Mouse (Mus musculus) embryo, embryonic 10.5 days (tissue): ENCODE measurements around the gene Ntrk2.

ENCODE experiments used
- DNase-seq: peaks from one replicate; pipeline ENCODE4 v3.0.0-alpha.2; 2015; ENCODE audit warnings: low spot score

Gene Ntrk2

DNA sequence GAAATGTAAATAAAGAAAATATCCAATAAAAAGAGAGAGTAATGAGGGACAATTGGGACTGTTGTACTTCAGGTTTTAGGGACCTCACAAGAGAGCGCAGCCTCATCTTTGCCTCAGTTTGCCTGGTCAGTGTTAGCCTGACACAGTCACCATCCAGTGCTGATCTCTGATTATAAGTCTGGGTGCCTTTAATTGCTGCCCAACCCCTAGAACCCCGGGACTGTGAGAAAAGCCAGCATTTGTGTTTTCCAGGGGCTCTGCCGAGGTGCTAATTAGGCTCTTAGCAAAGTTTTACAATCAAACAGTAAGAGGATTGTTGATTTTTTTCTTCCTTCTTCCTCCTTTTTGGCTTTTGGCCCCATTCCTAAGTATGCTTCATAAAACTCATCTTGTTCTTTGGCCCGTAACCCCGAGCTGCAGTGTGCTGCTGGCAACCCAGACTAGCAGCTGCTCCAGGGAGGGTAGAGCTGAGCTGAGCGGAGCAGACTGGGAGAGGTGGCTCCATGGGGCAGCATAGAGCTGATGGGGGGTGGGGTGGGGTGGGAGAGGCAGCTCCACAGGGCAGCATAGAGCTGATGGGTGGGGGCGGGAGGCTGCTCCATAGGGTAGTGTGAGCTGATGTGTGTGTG lies 34.5 kb downstream of the Ntrk2 start:
- no peak for DNase-seq

DNA sequence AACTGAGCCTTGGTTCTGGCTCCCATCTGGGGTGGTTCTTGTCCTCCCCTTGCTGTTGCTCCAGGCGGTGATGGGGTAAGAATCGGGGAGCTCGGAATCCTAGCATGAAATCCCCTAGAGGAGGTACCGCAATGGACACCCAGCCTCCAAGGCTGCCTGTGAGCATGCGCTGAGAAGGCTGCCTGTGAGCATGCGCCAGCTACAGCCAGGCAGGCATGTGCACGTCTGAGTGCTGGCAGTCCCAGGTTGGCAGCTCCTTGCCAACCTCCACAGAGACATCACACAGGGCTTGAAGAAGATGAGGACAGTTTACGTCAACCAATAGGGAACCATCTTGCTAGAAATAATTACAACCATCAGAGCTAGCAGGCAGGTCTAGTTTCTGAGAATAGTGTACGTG lies 37.5 kb downstream of the Ntrk2 start:
- no peak for DNase-seq

DNA sequence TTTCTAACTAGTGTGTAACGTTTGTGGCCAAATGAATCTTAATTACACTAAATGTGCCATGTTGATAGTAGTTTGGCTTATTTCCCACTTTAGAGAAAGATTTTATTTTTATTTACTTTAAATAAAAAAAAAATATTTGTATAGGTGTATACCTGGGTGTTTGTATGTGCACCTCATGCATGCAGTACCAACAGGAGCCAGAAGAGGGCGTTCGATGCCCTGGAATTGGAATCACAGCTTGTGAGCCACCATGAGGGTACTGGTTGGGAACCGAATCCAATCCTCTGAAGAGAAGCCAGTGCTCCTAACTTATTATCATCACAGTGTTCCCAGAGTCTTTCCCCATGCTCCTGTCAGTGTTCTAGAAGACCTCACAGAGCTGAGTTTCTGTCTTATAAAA lies 42.2 kb downstream of the Ntrk2 start:
- DNase-seq: no peak

DNA sequence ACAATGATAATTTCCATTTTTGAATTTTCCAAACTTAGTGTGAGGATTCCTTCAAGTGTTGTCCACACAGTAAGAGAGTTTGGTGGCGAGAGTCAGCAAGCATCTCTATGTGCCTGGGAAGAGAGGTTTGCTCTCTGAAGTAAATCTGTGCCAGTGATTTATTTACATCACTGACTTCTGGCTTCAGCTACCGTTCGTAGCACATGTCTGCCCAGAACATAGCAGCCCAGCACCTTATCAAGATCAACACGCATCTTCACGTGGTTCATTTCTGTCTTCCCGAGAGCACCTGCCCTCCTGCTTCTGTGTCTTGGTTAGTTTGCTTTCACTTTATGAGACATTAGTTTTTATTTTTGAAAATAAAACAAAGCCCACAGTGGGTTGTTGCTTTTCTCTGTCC lies 47.3 kb downstream of the Ntrk2 start:
- DNase-seq: no peak

DNA sequence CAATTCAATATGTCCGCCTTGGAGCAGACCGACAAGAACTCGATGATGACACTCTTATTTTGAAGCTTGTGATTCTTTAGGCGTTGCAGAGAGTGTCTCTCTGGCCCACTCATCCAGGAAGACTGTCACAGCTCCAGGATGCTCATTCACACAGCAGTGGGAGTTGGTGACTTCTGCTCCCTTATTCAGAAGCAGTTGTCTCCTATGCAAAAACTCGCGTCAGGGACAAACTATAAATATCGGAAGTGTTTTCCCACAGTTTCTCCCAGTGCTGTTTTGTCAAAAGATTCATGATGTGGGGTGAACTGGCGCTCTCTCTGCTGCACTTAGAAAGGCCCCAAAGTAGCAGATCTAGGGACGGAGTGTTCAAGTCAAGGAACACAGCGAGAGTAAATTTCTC lies 59.9 kb downstream of the Ntrk2 start:
- DNase-seq: no peak

DNA sequence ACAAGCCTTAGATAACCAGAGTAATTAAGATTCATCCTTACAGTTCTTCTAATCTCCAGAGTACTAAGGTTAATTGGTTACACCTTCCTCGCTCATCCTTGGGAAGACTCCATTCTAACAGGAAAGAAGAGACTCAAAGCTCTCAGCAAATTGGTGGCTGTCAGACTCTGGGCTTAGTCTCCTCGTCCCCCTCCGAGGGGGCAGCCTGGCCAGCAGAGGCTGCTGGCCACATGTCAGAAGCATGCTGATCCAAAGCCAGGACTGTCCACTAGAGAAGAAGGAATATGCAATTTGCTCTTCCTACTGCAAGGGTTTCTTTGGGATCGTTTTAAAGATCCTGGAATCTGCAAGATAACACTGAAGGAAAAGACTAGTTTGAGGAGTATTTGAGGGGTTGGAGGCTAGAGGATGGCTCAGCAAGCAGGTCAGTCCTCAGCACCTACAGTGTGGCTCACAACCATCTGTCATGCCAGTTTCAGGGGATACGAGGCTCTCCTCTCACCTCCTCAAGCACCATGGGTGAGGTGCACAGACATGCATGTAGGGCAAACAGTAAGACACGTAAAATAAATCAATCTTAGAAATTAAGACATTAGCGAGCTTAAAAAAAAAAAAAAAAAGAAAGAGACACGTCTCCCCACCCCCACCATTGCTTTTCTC lies 60.5 kb downstream of the Ntrk2 start:
- DNase-seq: no peak

DNA sequence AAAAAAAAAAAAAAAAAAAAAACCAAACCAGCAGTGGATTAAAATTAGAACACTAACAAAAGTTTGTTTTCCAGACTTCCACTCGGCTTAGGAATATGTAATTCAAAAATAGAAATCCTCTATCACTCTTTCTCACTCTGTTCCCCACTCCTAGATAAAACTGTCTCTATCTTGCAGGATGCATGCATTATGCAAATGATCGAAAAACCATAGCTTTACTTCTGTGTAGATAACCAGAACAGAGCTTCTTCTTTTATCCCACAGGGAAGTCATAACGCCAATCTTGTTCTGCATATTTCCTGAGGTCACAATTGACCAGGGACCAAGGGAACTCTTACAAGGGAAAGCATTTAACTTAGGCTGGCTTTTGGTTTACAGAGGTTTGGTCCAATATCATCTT lies 76.1 kb downstream of the Ntrk2 start:
- DNase-seq: no peak

DNA sequence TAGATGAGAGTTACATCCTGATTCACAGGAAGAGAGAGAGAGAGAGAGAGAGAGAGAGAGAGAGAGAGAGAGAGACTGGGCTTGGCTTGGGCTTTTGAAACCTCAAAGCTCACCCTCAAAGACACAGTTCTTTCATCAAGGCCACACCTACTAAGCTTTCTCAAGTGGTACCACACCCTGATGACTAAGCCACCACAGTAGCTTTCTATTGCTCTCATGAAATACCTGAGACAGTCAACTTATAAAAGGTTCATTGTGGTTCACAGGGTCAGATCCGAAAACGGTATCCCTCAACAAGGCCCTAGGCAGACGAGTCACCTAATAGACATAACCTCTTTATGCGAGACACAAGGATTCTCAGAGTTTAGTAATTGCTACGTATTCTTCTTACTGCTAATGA lies 76.5 kb downstream of the Ntrk2 start:
- no peak for DNase-seq

DNA sequence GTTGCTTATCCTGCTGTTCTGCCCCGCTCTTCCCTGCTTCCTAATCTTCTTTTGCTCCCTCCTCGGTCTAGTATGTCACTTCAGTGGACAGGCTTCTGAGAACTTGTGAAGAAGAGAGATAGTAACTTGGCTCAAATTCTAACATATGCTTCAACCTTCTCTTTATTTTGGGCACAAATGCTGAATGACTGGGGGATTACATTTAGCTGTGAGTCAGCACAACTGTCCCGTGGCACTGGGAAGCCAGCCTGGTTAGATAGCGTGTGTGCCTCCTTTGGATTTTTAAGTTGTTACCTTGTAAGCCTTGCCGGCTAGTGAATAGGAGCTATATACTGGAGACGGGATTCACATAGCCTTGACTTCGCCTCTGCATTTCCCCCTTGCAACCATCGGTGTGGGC lies 79.7 kb downstream of the Ntrk2 start:
- no peak for DNase-seq

DNA sequence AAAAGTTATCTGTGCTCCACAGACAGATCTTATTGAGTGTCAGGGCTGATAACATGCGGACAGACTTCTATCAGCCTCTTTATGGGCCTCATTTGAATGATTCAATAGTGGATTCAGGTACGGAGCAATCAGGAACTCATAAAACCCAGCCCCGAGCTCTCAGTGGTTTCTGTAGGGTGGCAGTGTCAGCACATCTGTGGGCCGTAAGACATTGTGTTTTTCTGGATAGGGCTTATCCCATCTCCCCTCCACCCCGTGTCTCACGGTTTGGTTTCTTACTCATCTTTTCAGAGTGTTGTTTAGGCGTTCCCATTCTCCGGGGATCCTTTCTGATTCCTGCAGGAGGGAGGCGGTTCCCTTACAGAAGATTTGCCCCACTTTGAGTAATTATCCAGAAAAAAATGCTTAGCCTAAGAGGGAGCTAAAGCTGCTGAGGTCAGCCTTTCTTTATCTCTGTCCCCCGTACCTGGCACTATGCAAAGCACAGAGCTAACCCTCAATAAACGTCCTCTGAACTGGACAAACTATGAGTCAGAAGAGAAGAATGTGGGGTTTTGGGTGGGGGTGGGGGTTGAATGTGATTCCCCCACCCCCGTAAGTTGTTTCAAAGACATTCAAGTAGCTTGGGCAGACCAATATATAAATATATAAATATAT lies 90.0 kb downstream of the Ntrk2 start:
- DNase-seq: no peak

DNA sequence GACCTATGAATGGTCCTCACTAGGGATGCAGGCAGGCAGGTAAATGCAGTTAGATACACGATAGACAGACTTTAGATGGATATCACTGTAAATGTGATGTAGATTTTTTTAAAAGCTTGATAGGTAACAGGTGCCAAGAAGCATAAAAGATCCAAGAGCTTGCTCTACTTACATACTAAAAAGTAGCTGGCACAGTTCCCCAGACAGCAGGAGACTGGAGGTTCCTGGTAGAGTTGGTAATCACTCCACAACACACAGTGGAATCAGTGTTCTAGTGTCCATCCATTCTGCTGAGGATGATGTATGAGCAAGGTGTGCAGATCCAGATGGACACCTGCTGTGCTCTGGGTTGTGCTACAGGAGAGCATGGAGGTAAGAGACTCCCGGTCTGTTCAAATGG lies 93.0 kb downstream of the Ntrk2 start:
- no peak for DNase-seq

DNA sequence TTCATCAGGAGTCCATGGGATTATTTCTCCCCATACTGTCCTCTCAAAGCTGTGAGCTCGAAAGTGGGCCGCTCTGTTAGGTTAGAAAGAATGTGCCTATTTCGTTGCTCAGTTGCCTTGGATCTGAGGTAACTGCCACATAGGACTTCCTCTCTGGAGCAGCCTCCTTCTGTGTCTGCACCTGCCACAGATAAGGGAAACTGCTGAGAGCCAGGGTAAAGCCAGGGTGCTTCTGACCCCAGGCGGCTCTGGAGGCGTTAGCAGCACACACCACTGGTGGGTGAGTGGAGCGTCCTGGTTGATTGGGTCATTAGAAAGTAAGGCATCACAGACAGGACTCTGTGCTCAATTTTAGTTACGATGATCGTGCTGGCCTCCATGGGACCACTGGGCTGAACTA lies 95.9 kb downstream of the Ntrk2 start:
- no peak for DNase-seq

DNA sequence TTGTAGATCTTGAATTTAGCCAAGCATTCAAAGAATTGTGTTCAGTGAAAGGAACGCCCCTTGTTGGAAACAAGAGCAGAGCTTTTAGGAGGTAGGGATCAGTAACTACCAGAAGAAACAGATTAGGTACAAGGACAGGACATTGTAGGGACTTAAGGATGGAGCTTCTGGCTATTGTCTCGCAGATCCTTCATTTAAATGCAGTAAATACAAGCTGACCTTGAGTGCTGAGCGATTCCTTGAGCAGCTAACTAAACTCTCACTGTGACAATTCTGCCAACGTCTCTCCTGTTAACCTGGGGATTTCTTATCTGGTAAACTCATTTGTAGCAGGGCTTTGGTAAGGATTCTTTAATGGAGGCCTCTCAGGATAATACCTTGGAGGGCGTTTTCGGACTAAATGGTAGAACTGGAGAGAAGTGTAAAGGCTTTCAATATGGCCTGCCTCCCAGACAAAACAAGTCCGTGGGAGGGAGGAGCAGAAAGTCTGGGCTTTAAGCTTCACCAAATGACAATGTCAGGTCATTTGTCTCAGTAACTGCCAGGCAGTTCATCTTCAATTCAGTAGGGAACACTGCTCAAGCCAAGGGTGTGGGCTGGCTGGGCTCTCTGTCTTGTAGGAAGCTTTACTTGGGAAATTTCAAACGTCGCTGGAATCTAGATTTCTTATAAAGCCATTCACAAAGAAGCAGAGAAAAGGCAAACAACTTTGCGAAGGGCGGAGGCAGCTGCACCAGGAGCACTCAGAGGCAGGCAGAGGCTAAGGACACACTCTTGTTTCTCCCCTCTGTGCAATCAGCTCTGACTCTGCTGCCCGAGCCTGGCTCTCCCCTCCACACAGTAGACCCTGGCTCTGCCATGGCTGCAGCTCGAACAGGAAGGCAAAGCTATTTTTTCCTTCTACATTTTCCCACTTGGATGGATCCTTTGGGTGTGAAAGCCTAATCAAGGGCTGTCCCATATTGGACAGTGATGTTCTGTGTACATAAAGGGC lies 98.7 kb downstream of the Ntrk2 start:
- DNase-seq: peak; percentile 59

DNA sequence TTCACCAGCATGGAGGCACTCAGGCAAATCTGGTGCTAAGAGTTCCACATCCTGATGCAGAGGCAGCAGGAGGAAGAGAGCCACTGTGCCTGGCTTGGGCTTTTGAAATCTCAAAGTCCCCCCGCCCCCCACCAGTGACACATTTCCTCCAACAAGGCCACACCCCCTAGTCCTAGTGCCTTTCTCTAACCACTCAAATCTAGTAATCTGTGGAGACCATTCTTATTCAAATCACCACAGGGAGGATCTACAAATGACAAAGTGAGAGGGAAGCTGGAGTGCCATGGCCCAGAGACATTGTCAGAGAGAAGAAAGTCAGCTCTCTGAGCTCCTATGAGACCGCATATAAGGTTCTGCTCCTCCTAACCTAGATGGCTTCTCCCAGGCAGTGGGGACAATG lies 105.6 kb downstream of the Ntrk2 start:
- DNase-seq: no peak

DNA sequence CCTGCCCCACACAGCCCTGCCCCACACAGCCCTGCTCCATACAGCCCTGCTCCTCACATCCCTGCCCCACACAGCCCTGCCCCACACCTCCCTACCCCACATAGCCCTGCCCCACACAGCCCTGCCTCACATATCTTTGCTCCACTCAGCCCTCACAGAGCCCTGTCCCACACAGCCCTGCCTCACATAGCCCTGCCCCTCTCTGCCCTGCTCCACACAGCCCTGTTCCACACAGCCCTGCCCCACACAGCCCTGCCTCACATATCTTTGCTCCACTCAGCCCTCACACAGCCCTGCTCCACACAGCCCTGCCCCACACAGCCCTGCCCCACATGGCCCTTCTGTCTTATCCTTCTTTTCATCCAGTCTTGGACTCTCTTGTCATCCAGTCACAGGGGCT lies 106.2 kb downstream of the Ntrk2 start:
- no peak for DNase-seq

DNA sequence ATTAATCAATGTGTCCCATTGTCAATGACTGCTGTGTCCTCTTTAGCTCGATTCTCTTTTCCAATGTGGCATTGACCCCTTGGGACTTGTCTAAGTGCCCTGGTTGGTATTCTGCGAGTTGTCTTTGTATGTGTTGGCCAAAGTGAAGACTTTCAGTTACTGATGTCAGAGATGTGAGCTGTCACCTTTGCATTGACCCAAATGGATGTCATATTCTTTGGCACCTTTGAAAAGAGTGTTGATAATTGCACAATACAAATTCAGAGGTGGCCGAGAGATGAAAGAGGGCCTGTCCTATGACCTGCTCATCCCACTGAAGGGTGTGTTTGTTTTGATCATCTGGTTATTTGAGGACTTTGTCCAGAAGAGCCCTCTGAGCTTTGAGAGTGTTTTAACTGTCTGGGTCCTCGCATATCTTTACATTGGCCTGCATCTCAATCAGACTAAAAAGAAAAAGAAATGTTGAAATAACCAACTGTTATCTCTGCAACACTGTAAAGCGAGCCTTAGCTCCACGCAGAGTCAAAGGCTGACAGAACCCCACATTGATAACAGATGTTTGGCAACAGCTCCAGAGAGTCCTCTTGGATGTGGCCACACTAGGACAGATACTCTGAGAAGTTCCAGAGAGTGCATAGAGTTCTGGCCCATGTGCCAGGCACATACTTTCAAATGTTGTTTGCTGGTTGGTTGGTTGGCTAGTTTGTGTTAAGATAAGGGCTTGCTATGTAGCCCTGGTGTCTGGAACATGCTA lies 107.9 kb downstream of the Ntrk2 start:
- DNase-seq: no peak

DNA sequence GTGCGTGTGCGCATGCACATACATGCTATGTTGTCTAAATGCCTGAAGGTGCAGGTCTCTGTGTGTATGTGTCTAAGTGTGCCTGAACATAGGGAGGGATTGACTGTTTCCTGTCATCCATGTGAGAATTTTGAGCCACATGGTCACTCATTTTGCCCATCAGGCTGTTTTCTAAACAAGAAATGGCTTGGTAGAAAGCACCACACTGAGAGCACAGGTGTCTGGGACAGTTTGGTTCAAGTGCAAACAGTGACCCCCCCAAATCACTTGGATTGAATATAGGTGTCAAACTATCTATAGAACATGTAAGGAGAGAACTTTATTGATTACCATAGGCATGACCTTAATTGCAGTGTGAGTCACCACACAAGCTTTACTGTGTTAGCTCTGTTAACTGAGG lies 110.0 kb downstream of the Ntrk2 start:
- no peak for DNase-seq

DNA sequence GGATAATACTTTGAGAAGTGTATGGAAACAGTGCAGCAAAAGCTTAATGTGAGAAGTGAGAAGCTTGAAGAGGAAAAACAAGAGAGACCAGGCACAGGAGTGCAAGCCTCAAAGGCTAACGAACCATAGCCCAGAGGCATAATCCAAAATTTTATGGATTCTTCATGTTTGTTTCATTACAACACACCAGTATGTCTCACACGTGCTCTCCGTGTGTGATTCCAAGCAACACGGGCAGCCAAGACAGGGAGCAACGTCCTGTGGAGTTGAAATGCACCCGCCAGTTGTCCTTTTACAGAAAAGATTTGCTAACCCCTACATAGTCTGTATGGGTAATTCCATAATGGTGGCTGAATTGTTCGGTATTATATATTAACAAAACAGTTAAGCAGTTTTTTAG lies 113.9 kb downstream of the Ntrk2 start:
- no peak for DNase-seq

DNA sequence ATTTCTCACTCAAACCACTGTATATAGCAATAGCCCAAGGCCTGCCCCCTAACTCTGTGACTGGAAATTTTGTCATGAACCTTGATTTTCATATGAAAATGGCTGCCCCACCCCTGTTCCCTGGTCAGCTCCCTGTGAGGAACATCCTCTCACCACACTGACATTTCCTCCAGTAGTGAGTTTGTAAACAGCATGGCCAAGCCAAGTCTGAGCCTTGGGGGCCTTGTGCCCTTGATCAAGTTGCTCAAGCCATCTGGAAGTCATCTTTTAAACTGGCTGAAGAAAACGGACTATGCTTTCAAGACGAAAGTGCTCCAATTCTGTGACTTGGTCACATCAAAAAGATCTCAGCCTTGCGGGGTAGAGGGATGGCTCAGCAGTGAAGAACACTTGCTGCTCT lies 114.9 kb downstream of the Ntrk2 start:
- no peak for DNase-seq

DNA sequence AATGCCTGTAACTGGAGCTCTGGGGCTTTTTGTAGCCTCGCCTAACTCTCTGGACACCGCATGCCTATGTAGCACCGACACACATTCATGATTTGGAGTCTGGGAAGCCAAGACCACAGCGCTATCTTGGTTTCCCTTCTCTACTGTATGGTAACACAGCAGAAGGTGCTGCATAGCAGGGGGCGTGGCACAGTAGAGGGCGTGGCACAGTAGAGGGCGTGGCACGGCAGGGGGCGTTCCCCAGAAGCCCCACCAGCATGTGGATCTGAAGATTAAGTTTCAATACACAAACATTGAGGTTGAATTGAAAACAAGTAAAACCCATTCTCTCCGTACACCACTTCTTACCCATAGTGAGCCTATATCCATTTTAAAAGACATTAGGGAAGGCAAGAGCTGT lies 115.3 kb downstream of the Ntrk2 start:
- DNase-seq: no peak

DNA sequence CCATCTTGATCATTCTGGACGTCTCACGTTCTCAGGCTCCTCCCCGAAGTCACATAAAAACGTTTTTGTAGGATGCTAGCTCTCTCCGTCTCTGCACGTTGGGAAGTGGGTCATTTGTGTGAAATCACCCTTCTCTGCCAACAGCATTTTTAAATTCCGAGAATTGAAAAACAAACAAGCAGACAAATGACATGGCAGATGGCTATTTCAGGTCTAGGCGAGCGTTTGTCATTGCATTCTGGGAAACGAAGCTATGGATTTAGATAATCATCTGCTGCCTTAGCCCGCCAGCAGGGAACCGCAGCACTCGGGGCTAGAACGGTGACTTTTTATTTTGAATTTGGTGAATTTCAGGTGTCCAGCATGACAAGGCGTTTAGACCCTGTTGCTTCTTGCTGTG lies 115.8 kb downstream of the Ntrk2 start:
- no peak for DNase-seq

DNA sequence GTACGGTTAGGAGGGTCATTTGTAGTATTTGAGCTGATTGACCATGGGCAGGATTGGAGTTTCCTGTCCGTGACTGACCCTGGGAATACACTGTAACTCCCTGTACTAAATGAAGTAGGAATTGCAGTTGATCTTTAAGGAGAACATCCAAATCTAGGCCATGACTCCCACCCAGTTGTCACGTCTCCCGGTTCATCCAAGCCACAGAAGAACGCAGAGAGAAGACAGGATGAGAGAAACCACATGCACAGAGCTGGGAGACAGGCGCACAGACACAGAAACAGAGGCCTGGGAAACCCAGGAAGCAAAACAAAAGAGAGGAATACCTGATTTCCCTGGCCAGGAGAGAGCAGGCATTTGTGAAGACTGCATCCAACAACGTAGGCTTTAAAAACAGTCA lies 117.1 kb downstream of the Ntrk2 start:
- DNase-seq: no peak
